In genomic region chr7:6793811-6794210, GRCm38 (mm10) we compare ENCODE assay signal across 35 mouse cellular contexts.
"Had no signal": no experiment of that assay in that cellular context is flagged by ENCODE, and none has a peak within 500 bp of the region (broad histone marks: within the 10 kb centered on the region; RNA-seq: fewer than 3 reads in every experiment).

No protein-coding gene starts in this region.

- H3K4me1 ChIP-seq: hindbrain, embryonic 10.5 days; hindbrain, embryonic 13.5 days; hindbrain, embryonic 15.5 days had no signal

- H3K4me3 ChIP-seq: heart, embryonic 10.5 days; heart, embryonic 12.5 days; heart, embryonic 13.5 days; heart, embryonic 15.5 days; hindbrain, embryonic 10.5 days; hindbrain, embryonic 12.5 days; hindbrain, embryonic 13.5 days; hindbrain, embryonic 15.5 days; intestine, embryonic 15.5 days; kidney, embryonic 15.5 days; layer of hippocampus, adult 2 months had no signal

- H3K36me3 ChIP-seq: heart, embryonic 10.5 days; heart, embryonic 12.5 days; heart, embryonic 13.5 days; heart, embryonic 15.5 days; hindbrain, embryonic 10.5 days; hindbrain, embryonic 12.5 days; hindbrain, embryonic 15.5 days; intestine, embryonic 15.5 days; kidney, embryonic 15.5 days had no signal

- H3K9ac ChIP-seq: heart, embryonic 12.5 days; heart, embryonic 13.5 days; heart, embryonic 15.5 days; hindbrain, embryonic 12.5 days; hindbrain, embryonic 13.5 days; hindbrain, embryonic 14.5 days; hindbrain, embryonic 15.5 days; intestine, embryonic 15.5 days; kidney, embryonic 15.5 days had no signal

- DNase-seq: heart, postnatal 10 days; heart, postnatal 14 days; heart, postnatal 36 days; heart, postnatal 4 days; kidney, adult 11 months; kidney, adult 18-20 months; kidney, adult 2 months; kidney, adult 8-10 months; kidney, adult 9 months; kidney, postnatal 10 days; kidney, postnatal 14 days; kidney, postnatal 25 days; kidney, postnatal 36 days; kidney, postnatal 4 days; layer of hippocampus, adult 9-11 months; layer of hippocampus, postnatal 36 days had no signal

- H3K27me3 ChIP-seq: heart, embryonic 12.5 days; heart, embryonic 13.5 days; heart, embryonic 15.5 days; hindbrain, embryonic 12.5 days; hindbrain, embryonic 13.5 days; hindbrain, embryonic 15.5 days; intestine, embryonic 15.5 days; kidney, embryonic 15.5 days had no signal

- H3K27ac ChIP-seq: heart, embryonic 13.5 days; heart, embryonic 15.5 days; hindbrain, embryonic 10.5 days; hindbrain, embryonic 12.5 days; hindbrain, embryonic 13.5 days; hindbrain, embryonic 14.5 days; hindbrain, embryonic 15.5 days; hindbrain, postnatal 0 days; intestine, embryonic 15.5 days; kidney, embryonic 15.5 days; kidney, postnatal 0 days; layer of hippocampus, adult 2 months had no signal

- ATAC-seq: hindbrain, embryonic 16.5 days; hindbrain, postnatal 0 days; inflammation-experienced regulatory T-cells, adult 6 months; intestine, embryonic 15.5 days; intestine, embryonic 16.5 days; intestine, postnatal 0 days had no signal

- H3K9me3 ChIP-seq: heart, embryonic 10.5 days; heart, embryonic 12.5 days; heart, embryonic 13.5 days; heart, embryonic 15.5 days; hindbrain, embryonic 10.5 days; hindbrain, embryonic 12.5 days; hindbrain, embryonic 13.5 days; hindbrain, embryonic 15.5 days; intestine, embryonic 15.5 days had no signal

- H3K4me2 ChIP-seq: heart, embryonic 11.5 days; heart, embryonic 12.5 days; heart, embryonic 13.5 days; heart, embryonic 15.5 days; hindbrain, embryonic 12.5 days; hindbrain, embryonic 13.5 days; hindbrain, embryonic 14.5 days; hindbrain, embryonic 15.5 days; intestine, embryonic 15.5 days; kidney, embryonic 15.5 days had no signal
